Mouse (Mus musculus) CH12.LX (cell line): ENCODE measurements at regions not wholly inside any gene's neighbourhood (a gene's known extent, or its start where the extent isn't known, plus 50 kb on each side); places are given as distances from the start of the nearest gene placed in this dataset.

ENCODE experiments used
- CHD1 ChIP-seq: IDR thresholded peaks from 2 replicates; pipeline ENCODE4 v1.6.1; 2012; ENCODE audit warnings: low read depth, low read length, improper control_type of control experiment, inconsistent platforms
- CHD2 ChIP-seq: IDR thresholded peaks from 2 replicates; pipeline ENCODE4 v1.6.1; 2011; ENCODE audit warnings: low read length, improper control_type of control experiment
- CTCF ChIP-seq, 2 experiments: IDR thresholded peaks in 1 of 2; conservative IDR thresholded peaks in 1 of 2; 2 replicates each; pipeline ENCODE4 v1.5.1; 2011 to 2012; ENCODE audit warnings: low read depth in 2 of 2, low read length in 2 of 2, improper control_type of control experiment in 1 of 2, inconsistent platforms in 1 of 2, mild to moderate bottlenecking in 1 of 2, moderate library complexity in 1 of 2
- EP300 ChIP-seq: IDR thresholded peaks from 2 replicates; pipeline ENCODE4 v1.6.1; 2011; ENCODE audit warnings: low read length, improper control_type of control experiment
- ETS1 ChIP-seq: conservative IDR thresholded peaks from 2 replicates; pipeline ENCODE4 v1.6.1; 2012; ENCODE audit warnings: low read depth, mild to moderate bottlenecking, inconsistent platforms, low read length, improper control_type of control experiment, moderate library complexity
- GABPA ChIP-seq: IDR thresholded peaks from 2 replicates; pipeline ENCODE4 v1.6.1; 2012; ENCODE audit warnings: low read depth, low read length, improper control_type of control experiment, inconsistent platforms; ENCODE audit not compliant: insufficient replicate concordance
- KAT2A ChIP-seq: IDR thresholded peaks from 2 replicates; pipeline ENCODE4 v1.6.1; 2012; ENCODE audit warnings: low read length, improper control_type of control experiment, inconsistent platforms; ENCODE audit not compliant: insufficient replicate concordance
- NELFE ChIP-seq: IDR thresholded peaks from 2 replicates; pipeline ENCODE4 v1.6.1; 2011; ENCODE audit warnings: low read depth, low read length, improper control_type of control experiment
- POLR2A ChIP-seq: IDR thresholded peaks from 2 replicates; pipeline ENCODE4 v1.6.1; 2011; ENCODE audit warnings: low read depth, mild to moderate bottlenecking, improper control_type of control experiment, low read length
- POLR2AphosphoS2 ChIP-seq: IDR thresholded peaks from 2 replicates; pipeline ENCODE4 v1.6.1; 2011; ENCODE audit warnings: low read depth, low read length, improper control_type of control experiment
- SIN3A ChIP-seq: IDR thresholded peaks from 2 replicates; pipeline ENCODE4 v1.6.1; 2012; ENCODE audit warnings: low read length, improper control_type of control experiment, inconsistent platforms
- USF1 ChIP-seq: IDR thresholded peaks from 2 replicates; pipeline ENCODE4 v1.6.1; 2014; ENCODE audit warnings: low read depth, mild to moderate bottlenecking, inconsistent platforms, low read length, improper control_type of control experiment
- ZMIZ1 ChIP-seq: IDR thresholded peaks from 2 replicates; pipeline ENCODE4 v1.6.1; 2012; ENCODE audit warnings: low read depth, mild to moderate bottlenecking, inconsistent platforms, low read length, improper control_type of control experiment

- TF ChIP-seq SIN3A (no peak), GABPA (no peak), KAT2A (no peak), NELFE (no peak), CTCF (conservative IDR thresholded peaks at IDR 0.05 in 1 of 2, IDR thresholded peaks at IDR 0.05 in 1 of 2; ENCODE audit: low read depth in 2 of 2, low read length in 2 of 2) (no peak), POLR2AphosphoS2 (no peak), CHD1 (no peak), ETS1 (no peak), EP300 (no peak), ZMIZ1 (no peak), USF1 (no peak), CHD2 (no peak), POLR2A (no peak)
These were observed 86.2 kb downstream of the Zfp706 start for GRCm38 (mm10) chr15:36921384-36921783.
